Mouse (Mus musculus) neural tube, embryonic 11.5 days (tissue): ENCODE measurements around the gene Cpsf4l. TPM values are rescaled to one million over a fixed set of nuclear protein-coding genes. Genes with fewer than 3 reads are reported as not detected.

Experiments
- ATAC-seq: fragments of 200-750 bp; cut with Nextera tagmentation; 2 replicates; pipeline ENCODE4 v1.8.0; 2017; ENCODE audit warnings: moderate number of reproducible peaks, mild to moderate bottlenecking, moderate TSS enrichment, moderate library complexity; ENCODE audit not compliant: insufficient read depth, low FRiP score, low TSS enrichment
- DNase-seq: peaks from one replicate; pipeline ENCODE4 v3.0.0-alpha.2; 2015; ENCODE audit warnings: low spot score
- H3K27ac ChIP-seq: fragments of 300-500 bp; sonication (generic); 2 replicates; pipeline ENCODE4 v1.5.1; 2014; ENCODE audit warnings: low read depth, mild to moderate bottlenecking, low read length
- H3K27me3 ChIP-seq: fragments of 300-500 bp; sonication (generic); 2 replicates; pipeline ENCODE4 v1.6.1; 2014; ENCODE audit warnings: mild to moderate bottlenecking, low read length, mixed read lengths; ENCODE audit not compliant: control insufficient read depth, insufficient read depth
- H3K36me3 ChIP-seq: fragments of 300-500 bp; sonication (generic); 2 replicates; pipeline ENCODE4 v1.6.1; 2014; ENCODE audit warnings: mild to moderate bottlenecking, low read length, moderate library complexity, mixed read lengths; ENCODE audit not compliant: control insufficient read depth, insufficient read depth
- H3K4me1 ChIP-seq: fragments of 300-500 bp; sonication (generic); 2 replicates; pipeline ENCODE4 v1.6.1; 2014; ENCODE audit warnings: low read length, mixed read lengths; ENCODE audit not compliant: control insufficient read depth, insufficient read depth
- H3K4me2 ChIP-seq: fragments of 300-500 bp; sonication (generic); 2 replicates; pipeline ENCODE4 v1.6.1; 2014; ENCODE audit warnings: low read depth, mild to moderate bottlenecking, moderate library complexity
- H3K4me3 ChIP-seq: fragments of 300-500 bp; sonication (generic); 2 replicates; pipeline ENCODE4 v1.5.1; 2014; ENCODE audit warnings: low read depth, low read length
- H3K9ac ChIP-seq: fragments of 300-500 bp; sonication (generic); 2 replicates; pipeline ENCODE4 v1.6.1; 2014; ENCODE audit warnings: mild to moderate bottlenecking, low read length
- H3K9me3 ChIP-seq: fragments of 300-500 bp; sonication (generic); 2 replicates; pipeline ENCODE4 v1.6.1; 2016; ENCODE audit warnings: low read length; ENCODE audit not compliant: control insufficient read depth
- WGBS: fragments of 180-500 bp; shearing (Covaris S2); extraction: QIAGEN DNeasy Blood & Tissue Kit; methylation state at CpG from one replicate; pipeline ENCODE4 v1.1.7; 2014; 5-methylcytosine and 5-hydroxymethylcytosine counted together
- polyA plus RNA-seq: library from polyadenylated mRNA; unstranded; fragments of >200 nt; fragmentation: Nextera tagmentation; extraction: Ambion mirVana; gene quantifications from 2 replicates; pipeline ENCODE4 v1.2.1, GENCODE M21; 2014

Gene Cpsf4l
- polyA plus RNA-seq, 1 experiment from 2014 or later: 0.50 TPM

- peaks cover 12% of the 10 kb centered on the region for H3K36me3 ChIP-seq
- 81% methylated on average over 12 of the region's 12 CpGs for WGBS
- H3K4me1 ChIP-seq: no peaks in the 10 kb centered on the region
- no peaks in the 10 kb centered on the region for H3K27me3 ChIP-seq
- no peaks in the 10 kb centered on the region for H3K9me3 ChIP-seq
- no peak overlapping the region for H3K27ac ChIP-seq
- H3K9ac ChIP-seq: no peak overlapping the region
- no peak overlapping the region for H3K4me3 ChIP-seq
- DNase-seq (no peak), ATAC-seq (no peak)
- H3K4me2 ChIP-seq: no peak overlapping the region
Measured at GRCm38 (mm10) chr11:113698013-113698545, 11.7 kb downstream of the Cpsf4l start.

GRCm38 (mm10) chr11:113697571-113697970 is 12.2 kb downstream of the Cpsf4l start:
- 82% methylated on average over 5 of the region's 5 CpGs for WGBS
- Histone ChIP-seq H3K27me3 (no peaks in the 10 kb centered on the region), H3K4me2 (no peak overlapping the region), H3K36me3 (peaks cover 12% of the 10 kb centered on the region), H3K4me3 (no peak overlapping the region), H3K9me3 (no peaks in the 10 kb centered on the region), H3K4me1 (no peaks in the 10 kb centered on the region), H3K27ac (no peak overlapping the region), H3K9ac (no peak overlapping the region)
- DNase-seq (no peak), ATAC-seq (no peak)

GRCm38 (mm10) chr11:113691851-113692250 is 18.0 kb downstream of the Cpsf4l start:
- H3K9ac ChIP-seq: no peak overlapping the region
- H3K9me3 ChIP-seq: no peaks in the 10 kb centered on the region
- peaks cover 3% of the 10 kb centered on the region for H3K4me1 ChIP-seq
- no peak overlapping the region for H3K27ac ChIP-seq
- ATAC-seq (no peak), DNase-seq (no peak)
- 76% methylated on average over 3 of the region's 3 CpGs for WGBS
- H3K36me3 ChIP-seq: peaks cover 21% of the 10 kb centered on the region
- H3K4me2 ChIP-seq: no peak overlapping the region
- no peak overlapping the region for H3K4me3 ChIP-seq
- no peaks in the 10 kb centered on the region for H3K27me3 ChIP-seq

- H3K4me3 ChIP-seq: no peak overlapping the region
- WGBS: 90% methylated on average over 5 of the region's 5 CpGs
- no peaks in the 10 kb centered on the region for H3K27me3 ChIP-seq
- H3K4me2 ChIP-seq: no peak overlapping the region
- H3K9ac ChIP-seq: no peak overlapping the region
- H3K36me3 ChIP-seq: peaks cover 21% of the 10 kb centered on the region
- no peaks in the 10 kb centered on the region for H3K9me3 ChIP-seq
- ATAC-seq (no peak), DNase-seq (no peak)
- H3K27ac ChIP-seq: no peak overlapping the region
- H3K4me1 ChIP-seq: peaks cover 6% of the 10 kb centered on the region
Measured at GRCm38 (mm10) chr11:113691318-113691717, 18.5 kb downstream of the Cpsf4l start.

- peaks cover 20% of the 10 kb centered on the region for H3K36me3 ChIP-seq
- H3K27me3 ChIP-seq: no peaks in the 10 kb centered on the region
- H3K9me3 ChIP-seq: no peaks in the 10 kb centered on the region
- no peak for ATAC-seq
- H3K4me1 ChIP-seq: peaks cover 6% of the 10 kb centered on the region
- H3K4me3 ChIP-seq: no peak overlapping the region
- no peak overlapping the region for H3K4me2 ChIP-seq
- no peak overlapping the region for H3K27ac ChIP-seq
- no peak overlapping the region for H3K9ac ChIP-seq
- 94% methylated on average over 12 of the region's 12 CpGs for WGBS
- DNase-seq: no peak
Measured at GRCm38 (mm10) chr11:113690506-113690905, 19.3 kb downstream of the Cpsf4l start.

- H3K27ac ChIP-seq: peak overlapping the region; percentile 65
- H3K9me3 ChIP-seq: no peaks in the 10 kb centered on the region
- H3K9ac ChIP-seq: no peak overlapping the region
- peaks cover 12% of the 10 kb centered on the region for H3K4me1 ChIP-seq
- no peaks in the 10 kb centered on the region for H3K27me3 ChIP-seq
- DNase-seq: peak; percentile 68
- H3K4me2 ChIP-seq: no peak overlapping the region
- peaks cover 8% of the 10 kb centered on the region for H3K36me3 ChIP-seq
- H3K4me3 ChIP-seq: no peak overlapping the region
- ATAC-seq: peak; percentile 28; the same call in 1 of the 2 replicates
- 49% methylated on average over 2 of the region's 2 CpGs for WGBS
Measured at GRCm38 (mm10) chr11:113687031-113687430, 22.8 kb downstream of the Cpsf4l start.

- Histone ChIP-seq H3K4me3 (peak overlapping the region; percentile 91), H3K9me3 (no peaks in the 10 kb centered on the region), H3K9ac (peak overlapping the region; percentile 87), H3K27me3 (no peaks in the 10 kb centered on the region), H3K27ac (no peak overlapping the region), H3K4me1 (peaks cover 14% of the 10 kb centered on the region), H3K4me2 (peak overlapping the region; percentile 86), H3K36me3 (peaks cover 8% of the 10 kb centered on the region)
- WGBS: 44% methylated on average over 25 of the region's 25 CpGs
- DNase-seq (no peak), ATAC-seq (no peak)
Measured at GRCm38 (mm10) chr11:113684707-113685426, 24.9 kb downstream of the Cpsf4l start.

GRCm38 (mm10) chr11:113683957-113684706 is 25.7 kb downstream of the Cpsf4l start, which contains the start of the genes Fam104a and D11Wsu47e:
Gene Fam104a, minus strand, starts transcription at chr11:113684155.
Gene D11Wsu47e, plus strand, starts transcription at chr11:113684412.
- DNase-seq (peak; percentile 98), ATAC-seq (peak; percentile 92)
- no peaks in the 10 kb centered on the region for H3K9me3 ChIP-seq
- H3K27ac ChIP-seq: peak within 1 kb of the TSS; percentile 95
- peaks cover 6% of the 10 kb centered on the region for H3K36me3 ChIP-seq
- H3K27me3 ChIP-seq: no peaks in the 10 kb centered on the region
- H3K4me2 ChIP-seq: peak within 1 kb of the TSS; percentile 86
- under 1% methylated on average over 73 of the region's 73 CpGs for WGBS
- H3K4me3 ChIP-seq: peak within 1 kb of the TSS; percentile 91
- peak within 1 kb of the TSS; percentile 87 for H3K9ac ChIP-seq
- peaks cover 14% of the 10 kb centered on the region for H3K4me1 ChIP-seq
